Comparison of ENCODE assay signal across 14 mouse cellular contexts in the genomic region with DNA sequence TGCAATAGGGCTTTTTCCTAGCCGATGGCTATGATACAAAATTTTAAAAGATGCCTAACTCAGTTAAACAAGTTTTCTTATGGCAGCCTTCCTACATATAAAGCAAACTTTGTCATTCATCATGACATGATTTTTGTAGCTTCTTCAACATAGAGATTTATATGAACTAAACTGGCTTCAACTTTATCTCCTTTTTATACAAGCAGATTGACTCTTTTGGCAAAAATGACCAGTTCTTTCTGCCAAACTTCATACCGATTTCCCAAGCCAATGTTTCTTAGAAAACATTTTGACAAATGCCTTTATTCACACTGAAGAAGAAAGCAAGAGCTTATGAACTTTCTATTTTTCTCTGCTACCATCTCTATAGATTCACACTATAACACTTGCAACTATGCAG.
"Had no signal": no experiment of that assay in that cellular context is flagged by ENCODE, and none has a peak within 500 bp of the region (broad histone marks: within the 10 kb centered on the region; RNA-seq: fewer than 3 reads in every experiment).

No protein-coding gene starts in this region.

- DNase-seq: gastrocnemius, adult 2 months; gastrocnemius, postnatal 10 days; gastrocnemius, postnatal 36 days; heart, adult 18-20 months; heart, postnatal 10 days; heart, postnatal 4 days; kidney, adult 18-20 months; kidney, adult 8-10 months; kidney, postnatal 10 days; kidney, postnatal 25 days; kidney, postnatal 4 days; layer of hippocampus, adult 9-11 months; layer of hippocampus, postnatal 36 days; left cerebral cortex, postnatal 4 days had no signal
